Mouse (Mus musculus): ENCODE data around the gene Vps8. TPM values are rescaled to one million over a fixed set of nuclear protein-coding genes. Genes with fewer than 3 reads are reported as not detected.

The Vps8 gene
- polyA plus RNA-seq, 1 experiment = 8.2 TPM

- Histone ChIP-seq H3K4me3 (ENCODE audit: extremely low read depth, insufficient read depth, insufficient read length) (no peak overlapping the region), H3K27ac (ENCODE audit: insufficient read depth, low read length) (no peak overlapping the region), H3K4me1 (ENCODE audit: control insufficient read depth, insufficient read depth, insufficient read length) (peaks cover 7% of the 10 kb centered on the region), H3K27me3 (ENCODE audit: control insufficient read depth, insufficient read depth, low read length) (no peaks in the 10 kb centered on the region), H3K36me3 (ENCODE audit: control insufficient read depth, insufficient read depth, low read length) (no peaks in the 10 kb centered on the region)
- WGBS = 85% methylated on average over 5 of the region's 5 CpGs
- no peak for DNase-seq (ENCODE audit: low read depth in 1 of 2, low spot score in 2 of 2)
- TF ChIP-seq POLR2A (IDR thresholded peaks at IDR 0.05; ENCODE audit: low read depth, low read length) (no peak), CTCF (IDR thresholded peaks at IDR 0.05; ENCODE audit: extremely low read depth, insufficient read depth, insufficient read length, insufficient replicate concordance) (no peak)
Measured at GRCm38 (mm10) chr16:21636156-21636853, 213.4 kb downstream of the Vps8 start.

GRCm38 (mm10) chr16:21637201-21637819, 214.4 kb downstream of the Vps8 start:
- Histone ChIP-seq H3K4me1 (ENCODE audit: control insufficient read depth, insufficient read depth, insufficient read length) (peaks cover 13% of the 10 kb centered on the region), H3K36me3 (ENCODE audit: control insufficient read depth, insufficient read depth, low read length) (no peaks in the 10 kb centered on the region), H3K4me3 (ENCODE audit: extremely low read depth, insufficient read depth, insufficient read length) (no peak overlapping the region), H3K27me3 (ENCODE audit: control insufficient read depth, insufficient read depth, low read length) (no peaks in the 10 kb centered on the region), H3K27ac (ENCODE audit: insufficient read depth, low read length) (no peak overlapping the region)
- no peak for TF ChIP-seq CTCF (IDR thresholded peaks at IDR 0.05; ENCODE audit: extremely low read depth, insufficient read depth, insufficient read length, insufficient replicate concordance)
- no peak for TF ChIP-seq POLR2A (IDR thresholded peaks at IDR 0.05; ENCODE audit: low read depth, low read length)
- WGBS = 67% methylated on average over 11 of the region's 11 CpGs
- no peak for DNase-seq (ENCODE audit: low read depth in 1 of 2, low spot score in 2 of 2)

GRCm38 (mm10) chr16:21640766-21641499, 218.0 kb downstream of the Vps8 start:
- Histone ChIP-seq H3K27me3 (ENCODE audit: control insufficient read depth, insufficient read depth, low read length) (no peaks in the 10 kb centered on the region), H3K36me3 (ENCODE audit: control insufficient read depth, insufficient read depth, low read length) (no peaks in the 10 kb centered on the region), H3K4me3 (ENCODE audit: extremely low read depth, insufficient read depth, insufficient read length) (no peak overlapping the region), H3K27ac (ENCODE audit: insufficient read depth, low read length) (peak overlapping the region; percentile 21; the same call in 1 of the 2 replicates), H3K4me1 (ENCODE audit: control insufficient read depth, insufficient read depth, insufficient read length) (peaks cover 24% of the 10 kb centered on the region)
- no peak for DNase-seq (ENCODE audit: low read depth in 1 of 2, low spot score in 2 of 2)
- TF ChIP-seq POLR2A (IDR thresholded peaks at IDR 0.05; ENCODE audit: low read depth, low read length) = no peak
- no peak for TF ChIP-seq CTCF (IDR thresholded peaks at IDR 0.05; ENCODE audit: extremely low read depth, insufficient read depth, insufficient read length, insufficient replicate concordance)
- 62% methylated on average over 7 of the region's 7 CpGs for WGBS

GRCm38 (mm10) chr16:21641944-21642343, 219.0 kb downstream of the Vps8 start:
- peak; percentile 6 to 30 for DNase-seq (ENCODE audit: low read depth in 1 of 2, low spot score in 2 of 2)
- Histone ChIP-seq H3K36me3 (ENCODE audit: control insufficient read depth, insufficient read depth, low read length) (no peaks in the 10 kb centered on the region), H3K4me3 (ENCODE audit: extremely low read depth, insufficient read depth, insufficient read length) (no peak overlapping the region), H3K27ac (ENCODE audit: insufficient read depth, low read length) (peak overlapping the region; percentile 21), H3K27me3 (ENCODE audit: control insufficient read depth, insufficient read depth, low read length) (no peaks in the 10 kb centered on the region), H3K4me1 (ENCODE audit: control insufficient read depth, insufficient read depth, insufficient read length) (peaks cover 24% of the 10 kb centered on the region)
- TF ChIP-seq POLR2A (IDR thresholded peaks at IDR 0.05; ENCODE audit: low read depth, low read length) (no peak), CTCF (IDR thresholded peaks at IDR 0.05; ENCODE audit: extremely low read depth, insufficient read depth, insufficient read length, insufficient replicate concordance) (no peak)
- WGBS = 9% methylated on average over 3 of the region's 3 CpGs

DNA sequence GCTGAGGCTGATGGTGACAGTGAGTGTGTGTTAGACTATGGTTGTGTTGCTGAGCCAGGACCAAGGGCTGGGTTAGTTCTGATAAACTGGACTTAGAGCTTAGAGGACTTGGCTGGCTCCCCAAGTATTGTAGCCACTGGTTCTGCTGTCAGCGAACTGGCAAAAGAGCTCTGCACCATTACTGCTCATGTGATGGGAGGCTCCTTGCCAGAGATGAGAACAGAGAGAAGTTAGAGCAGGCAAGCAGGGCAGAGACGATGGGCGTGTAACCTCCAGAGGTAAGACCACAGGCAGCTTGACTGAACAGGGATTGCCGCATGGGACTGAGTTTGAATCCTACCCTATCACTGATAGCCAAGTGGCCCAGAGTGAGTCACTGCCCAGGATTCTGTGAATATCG, 220.0 kb downstream of the Vps8 start:
- no peaks in the 10 kb centered on the region for H3K27me3 ChIP-seq (ENCODE audit: control insufficient read depth, insufficient read depth, low read length)
- no peaks in the 10 kb centered on the region for H3K36me3 ChIP-seq (ENCODE audit: control insufficient read depth, insufficient read depth, low read length)
- no peak overlapping the region for H3K4me3 ChIP-seq (ENCODE audit: extremely low read depth, insufficient read depth, insufficient read length)
- H3K27ac ChIP-seq (ENCODE audit: insufficient read depth, low read length) = no peak overlapping the region
- H3K4me1 ChIP-seq (ENCODE audit: control insufficient read depth, insufficient read depth, insufficient read length) = peaks cover 24% of the 10 kb centered on the region
- TF ChIP-seq POLR2A (IDR thresholded peaks at IDR 0.05; ENCODE audit: low read depth, low read length) = no peak
- no peak for TF ChIP-seq CTCF (IDR thresholded peaks at IDR 0.05; ENCODE audit: extremely low read depth, insufficient read depth, insufficient read length, insufficient replicate concordance)
- WGBS = 88% methylated on average over 5 of the region's 5 CpGs
- no peak for DNase-seq (ENCODE audit: low read depth in 1 of 2, low spot score in 2 of 2)

DNA sequence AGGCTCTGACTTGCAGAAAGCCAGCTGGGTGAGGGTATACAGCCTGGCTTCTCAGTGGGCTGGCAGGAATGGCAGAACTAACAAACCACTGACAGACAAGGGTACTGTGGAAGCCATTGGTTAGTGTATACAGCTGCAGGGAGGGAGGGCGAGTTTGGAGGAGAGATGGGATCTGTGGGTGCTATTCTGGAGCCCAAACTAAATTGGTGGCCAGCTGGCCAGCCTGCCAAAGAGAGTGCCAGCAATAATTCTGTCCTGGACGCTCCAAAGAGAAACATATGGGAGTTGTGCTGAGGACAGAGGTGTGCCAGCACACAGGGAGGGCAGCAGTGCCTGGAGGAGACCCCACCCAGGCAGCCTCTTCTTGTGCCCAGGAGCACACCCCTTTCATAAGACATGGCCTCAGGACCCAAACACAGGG, 220.7 kb downstream of the Vps8 start:
- Histone ChIP-seq H3K27me3 (ENCODE audit: control insufficient read depth, insufficient read depth, low read length) (no peaks in the 10 kb centered on the region), H3K4me1 (ENCODE audit: control insufficient read depth, insufficient read depth, insufficient read length) (peaks cover 24% of the 10 kb centered on the region), H3K36me3 (ENCODE audit: control insufficient read depth, insufficient read depth, low read length) (no peaks in the 10 kb centered on the region), H3K4me3 (ENCODE audit: extremely low read depth, insufficient read depth, insufficient read length) (no peak overlapping the region), H3K27ac (ENCODE audit: insufficient read depth, low read length) (no peak overlapping the region)
- TF ChIP-seq CTCF (IDR thresholded peaks at IDR 0.05; ENCODE audit: extremely low read depth, insufficient read depth, insufficient read length, insufficient replicate concordance) = no peak
- no peak for TF ChIP-seq POLR2A (IDR thresholded peaks at IDR 0.05; ENCODE audit: low read depth, low read length)
- DNase-seq (ENCODE audit: low read depth in 1 of 2, low spot score in 2 of 2) = no peak
- 96% methylated on average over 2 of the region's 2 CpGs for WGBS

All from spleen, adult 2 months (tissue).